Mouse (Mus musculus): Measurements from ENCODE around the gene Aktip. TPM values are rescaled to one million over a fixed set of nuclear protein-coding genes. Genes with fewer than 3 reads are reported as not detected.

Aktip gene
- polyA plus RNA-seq (2016; fragmentation: Nextera tagmentation; extraction: Ambion mirVana): 75.7 and 77.9 TPM in 2 replicates

GRCm38 (mm10) chr8:91199876-91200275 lies at the start of gene Aktip:
Gene Aktip, minus strand, starts transcription at chr8:91199976.
- WGBS: 94% methylated on average over 7 of the region's 7 CpGs
- no peaks in the 10 kb centered on the region for H3K36me3 ChIP-seq (replicated peaks)
- DNase-seq (ENCODE audit: extremely low spot score, low spot score): no peak

GRCm38 (mm10) chr8:91245821-91246454 lies 46.2 kb upstream of the Aktip start:
- WGBS: 67% methylated on average over 4 of the region's 4 CpGs
- H3K27me3 ChIP-seq (ENCODE audit: poor library complexity, severe bottlenecking): no peaks in the 10 kb centered on the region
- no peak for DNase-seq (ENCODE audit: extremely low spot score, low spot score)
- peaks cover 4% of the 10 kb centered on the region for H3K36me3 ChIP-seq (replicated peaks)
- no peaks in the 10 kb centered on the region for H3K9me3 ChIP-seq
- peaks cover 20% of the 10 kb centered on the region for H3K4me1 ChIP-seq
- H3K4me3 ChIP-seq: no peak overlapping the region
- H3K27ac ChIP-seq: no peak overlapping the region

More at GRCm38 (mm10) chr8:91199876-91200275, at the start of gene Aktip:
- H3K27ac ChIP-seq: no peak within 1 kb of the TSS
- 0 out of 2 replicates have a peak, but pooled peaks cover 6% of the 10 kb centered on the region for H3K27me3 ChIP-seq (ENCODE audit: poor library complexity, severe bottlenecking)
- no peaks in the 10 kb centered on the region for H3K9me3 ChIP-seq
- H3K4me1 ChIP-seq: peaks cover 3% of the 10 kb centered on the region; the same call in 1 of the 2 replicates
- no peak within 1 kb of the TSS for H3K4me3 ChIP-seq

GRCm38 (mm10) chr8:91242721-91243120 lies 42.9 kb upstream of the Aktip start:
- Histone ChIP-seq H3K27me3 (ENCODE audit: poor library complexity, severe bottlenecking) (no peaks in the 10 kb centered on the region), H3K4me3 (no peak overlapping the region), H3K27ac (no peak overlapping the region), H3K36me3 (replicated peaks) (no peaks in the 10 kb centered on the region), H3K4me1 (peaks cover 32% of the 10 kb centered on the region), H3K9me3 (no peaks in the 10 kb centered on the region)
- no peak for DNase-seq (ENCODE audit: extremely low spot score, low spot score)
- WGBS: 81% methylated on average over 1 of the region's 1 CpGs

GRCm38 (mm10) chr8:91241873-91242519 lies 42.2 kb upstream of the Aktip start:
- DNase-seq (ENCODE audit: extremely low spot score, low spot score): no peak
- H3K4me3 ChIP-seq: no peak overlapping the region
- 83% methylated on average over 8 of the region's 8 CpGs for whole genome bisulfite sequencing
- H3K27ac ChIP-seq: no peak overlapping the region
- peaks cover 32% of the 10 kb centered on the region for H3K4me1 ChIP-seq
- H3K36me3 ChIP-seq (replicated peaks): no peaks in the 10 kb centered on the region
- no peaks in the 10 kb centered on the region for H3K9me3 ChIP-seq
- no peaks in the 10 kb centered on the region for H3K27me3 ChIP-seq (ENCODE audit: poor library complexity, severe bottlenecking)

GRCm38 (mm10) chr8:91241371-91241770 lies 41.6 kb upstream of the Aktip start:
- no peak overlapping the region for H3K4me3 ChIP-seq
- DNase-seq (ENCODE audit: extremely low spot score, low spot score): no peak
- H3K27ac ChIP-seq: no peak overlapping the region
- 52% methylated on average over 5 of the region's 5 CpGs for WGBS
- no peaks in the 10 kb centered on the region for H3K27me3 ChIP-seq (ENCODE audit: poor library complexity, severe bottlenecking)
- H3K4me1 ChIP-seq: peaks cover 32% of the 10 kb centered on the region
- H3K36me3 ChIP-seq (replicated peaks): no peaks in the 10 kb centered on the region
- H3K9me3 ChIP-seq: no peaks in the 10 kb centered on the region

- peaks cover 5% of the 10 kb centered on the region for H3K36me3 ChIP-seq (replicated peaks)
- no peaks in the 10 kb centered on the region for H3K27me3 ChIP-seq (ENCODE audit: poor library complexity, severe bottlenecking)
- H3K4me1 ChIP-seq: peaks cover 24% of the 10 kb centered on the region
- WGBS: 89% methylated on average over 2 of the region's 2 CpGs
- H3K9me3 ChIP-seq: no peaks in the 10 kb centered on the region
- H3K27ac ChIP-seq: no peak overlapping the region
- no peak overlapping the region for H3K4me3 ChIP-seq
- no peak for DNase-seq (ENCODE audit: extremely low spot score, low spot score)
Observed at GRCm38 (mm10) chr8:91237191-91237590, 37.4 kb upstream of the Aktip start.

- Histone ChIP-seq H3K4me1 (no peaks in the 10 kb centered on the region), H3K36me3 (replicated peaks) (peaks cover 12% of the 10 kb centered on the region), H3K9me3 (no peaks in the 10 kb centered on the region), H3K4me3 (no peak overlapping the region), H3K27me3 (ENCODE audit: poor library complexity, severe bottlenecking) (no peaks in the 10 kb centered on the region), H3K27ac (no peak overlapping the region)
- 86% methylated on average over 2 of the region's 2 CpGs for WGBS
- no peak for DNase-seq (ENCODE audit: extremely low spot score, low spot score)
Observed at GRCm38 (mm10) chr8:91234097-91234496, 34.3 kb upstream of the Aktip start.

GRCm38 (mm10) chr8:91227421-91227841 lies 27.7 kb upstream of the Aktip start:
- H3K4me3 ChIP-seq: no peak overlapping the region
- no peaks in the 10 kb centered on the region for H3K27me3 ChIP-seq (ENCODE audit: poor library complexity, severe bottlenecking)
- no peaks in the 10 kb centered on the region for H3K9me3 ChIP-seq
- no peak overlapping the region for H3K27ac ChIP-seq
- H3K36me3 ChIP-seq (replicated peaks): peaks cover 9% of the 10 kb centered on the region
- no peak for DNase-seq (ENCODE audit: extremely low spot score, low spot score)
- H3K4me1 ChIP-seq: no peaks in the 10 kb centered on the region
- WGBS: 97% methylated on average over 7 of the region's 7 CpGs

- WGBS: 94% methylated on average over 7 of the region's 7 CpGs
- no peak for DNase-seq (ENCODE audit: extremely low spot score, low spot score)
- H3K36me3 ChIP-seq (replicated peaks): no peaks in the 10 kb centered on the region; the same call in 1 of the 2 replicates
- no peaks in the 10 kb centered on the region for H3K27me3 ChIP-seq (ENCODE audit: poor library complexity, severe bottlenecking)
- no peak overlapping the region for H3K4me3 ChIP-seq
- no peak overlapping the region for H3K27ac ChIP-seq
- no peaks in the 10 kb centered on the region for H3K9me3 ChIP-seq
- no peaks in the 10 kb centered on the region for H3K4me1 ChIP-seq
Observed at GRCm38 (mm10) chr8:91224227-91224626, 24.5 kb upstream of the Aktip start.

- no peak for DNase-seq (ENCODE audit: extremely low spot score, low spot score)
- H3K9me3 ChIP-seq: no peaks in the 10 kb centered on the region
- no peak overlapping the region for H3K27ac ChIP-seq
- no peaks in the 10 kb centered on the region for H3K4me1 ChIP-seq
- H3K4me3 ChIP-seq: no peak overlapping the region
- no peaks in the 10 kb centered on the region; the same call in 1 of the 2 replicates for H3K36me3 ChIP-seq (replicated peaks)
- WGBS: 96% methylated on average over 2 of the region's 2 CpGs
- no peaks in the 10 kb centered on the region for H3K27me3 ChIP-seq (ENCODE audit: poor library complexity, severe bottlenecking)
Observed at GRCm38 (mm10) chr8:91221841-91222240, 22.1 kb upstream of the Aktip start.

GRCm38 (mm10) chr8:91218271-91218670 lies 18.5 kb upstream of the Aktip start:
- no peak for DNase-seq (ENCODE audit: extremely low spot score, low spot score)
- Histone ChIP-seq H3K27me3 (ENCODE audit: poor library complexity, severe bottlenecking) (no peaks in the 10 kb centered on the region), H3K9me3 (no peaks in the 10 kb centered on the region), H3K4me1 (no peaks in the 10 kb centered on the region), H3K36me3 (replicated peaks) (no peaks in the 10 kb centered on the region; the same call in 1 of the 2 replicates), H3K4me3 (no peak overlapping the region), H3K27ac (no peak overlapping the region)
- 92% methylated on average over 4 of the region's 4 CpGs for WGBS

- no peak overlapping the region for H3K27ac ChIP-seq
- no peak for DNase-seq (ENCODE audit: extremely low spot score, low spot score)
- 92% methylated on average over 5 of the region's 5 CpGs for WGBS
Observed at GRCm38 (mm10) chr8:91217062-91217905, 17.5 kb upstream of the Aktip start.

More at GRCm38 (mm10) chr8:91217062-91217905, 17.5 kb upstream of the Aktip start:
- Histone ChIP-seq H3K9me3 (no peaks in the 10 kb centered on the region), H3K4me3 (no peak overlapping the region), H3K36me3 (replicated peaks) (no peaks in the 10 kb centered on the region; the same call in 1 of the 2 replicates), H3K27me3 (ENCODE audit: poor library complexity, severe bottlenecking) (no peaks in the 10 kb centered on the region), H3K4me1 (no peaks in the 10 kb centered on the region)
